Mouse (Mus musculus) frontal cortex, adult 2 months (tissue): ENCODE measurements around the gene Nat8l. TPM values are rescaled to one million over a fixed set of nuclear protein-coding genes. Genes with fewer than 3 reads are reported as not detected.

ENCODE experiments used
- DNase-seq, 2 experiments: peaks; one replicate each; pipeline ENCODE4 v3.0.0; 2022; ENCODE audit warnings: low spot score in 1 of 2; ENCODE audit errors: extremely low spot score in 1 of 2
- polyA plus RNA-seq: library from polyadenylated mRNA; depleted of rRNA; stranded (reverse); fragments of >200 nt; gene quantifications from 2 replicates; pipeline ENCODE4 v1.2.3, GENCODE M21; 2012; rRNA removed

The Nat8l gene
- polyA plus RNA-seq, 1 experiment, result 138 TPM

DNA sequence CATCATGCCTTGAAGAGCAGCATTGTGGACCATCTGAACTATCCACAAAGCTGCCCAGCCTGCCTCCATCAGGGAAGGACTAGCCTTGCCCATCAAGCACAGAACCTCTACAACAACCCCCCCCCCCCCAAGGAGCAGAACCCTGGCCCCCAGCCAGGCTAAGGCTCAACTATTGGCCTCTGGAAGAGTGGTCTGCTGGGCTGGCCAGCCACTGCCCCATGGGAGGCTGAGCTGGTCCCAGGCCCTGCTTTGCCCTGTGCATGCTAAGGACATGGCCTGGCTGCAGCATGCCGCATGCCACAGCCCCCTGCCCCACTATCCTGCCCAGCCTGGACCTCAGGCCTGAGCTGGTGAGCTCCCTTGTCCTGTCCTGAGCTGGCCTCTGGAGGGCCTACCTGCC lies 5.6 kb downstream of the Nat8l start:
- no peak for DNase-seq

DNA sequence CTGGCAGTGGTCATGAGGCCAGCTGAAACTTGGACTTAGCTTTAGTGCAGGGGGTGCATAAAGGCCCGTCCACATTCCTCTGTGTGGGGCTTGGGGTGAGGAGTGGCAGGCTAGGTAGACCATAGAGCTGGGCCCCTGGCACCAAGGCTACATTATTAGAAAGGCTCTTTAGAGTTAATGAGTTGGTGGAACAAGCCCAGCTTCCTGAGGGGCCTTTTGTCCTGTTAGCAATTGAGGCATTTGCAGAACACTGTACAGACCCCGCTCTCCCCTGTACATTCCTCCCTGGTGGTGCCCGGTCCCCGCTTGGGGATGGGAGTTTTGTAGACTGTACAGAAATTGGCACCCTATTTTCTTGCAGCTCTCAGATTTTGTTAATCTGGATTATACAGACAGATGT lies 6.9 kb downstream of the Nat8l start:
- no peak for DNase-seq

DNA sequence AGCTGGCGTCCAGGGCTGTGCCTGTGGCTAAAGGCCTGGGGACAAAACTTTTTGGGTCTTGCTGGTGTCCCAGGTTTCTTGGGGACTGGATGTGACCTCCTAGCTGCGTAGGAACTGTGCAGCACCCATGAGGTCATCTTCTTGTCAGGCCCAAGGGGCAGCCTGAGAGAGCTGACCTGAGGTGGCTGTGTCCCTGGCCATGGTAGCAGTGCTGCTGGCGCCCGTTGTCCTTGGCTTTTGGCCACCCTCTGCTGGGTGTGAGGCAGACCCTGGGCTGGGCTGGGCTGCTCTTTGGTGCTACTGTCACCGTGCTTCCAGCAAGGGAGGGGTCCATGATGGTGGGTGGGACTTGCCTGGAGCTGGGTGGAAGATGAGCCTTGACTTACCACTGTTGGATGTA lies 8.8 kb downstream of the Nat8l start:
- no peak for DNase-seq

DNA sequence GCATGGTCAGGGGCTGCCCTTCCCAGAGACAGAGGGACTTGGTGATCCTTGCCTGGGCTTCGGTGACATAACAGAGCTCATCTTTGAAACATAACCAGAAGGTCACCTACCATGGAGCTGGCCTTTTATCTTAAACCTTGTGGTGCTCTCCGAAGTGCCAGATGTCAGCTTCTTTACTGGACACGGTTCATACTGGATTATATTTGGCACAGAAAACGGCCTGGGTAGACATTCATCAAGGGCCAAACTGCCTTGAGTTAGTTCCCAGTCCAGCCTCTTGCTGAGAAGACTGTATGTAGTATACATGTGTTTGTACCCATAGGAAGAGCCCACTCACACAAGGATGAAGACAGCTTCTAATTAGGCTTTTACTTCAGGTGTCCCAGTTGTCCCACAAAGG lies 11.0 kb downstream of the Nat8l start:
- DNase-seq, result no peak

DNA sequence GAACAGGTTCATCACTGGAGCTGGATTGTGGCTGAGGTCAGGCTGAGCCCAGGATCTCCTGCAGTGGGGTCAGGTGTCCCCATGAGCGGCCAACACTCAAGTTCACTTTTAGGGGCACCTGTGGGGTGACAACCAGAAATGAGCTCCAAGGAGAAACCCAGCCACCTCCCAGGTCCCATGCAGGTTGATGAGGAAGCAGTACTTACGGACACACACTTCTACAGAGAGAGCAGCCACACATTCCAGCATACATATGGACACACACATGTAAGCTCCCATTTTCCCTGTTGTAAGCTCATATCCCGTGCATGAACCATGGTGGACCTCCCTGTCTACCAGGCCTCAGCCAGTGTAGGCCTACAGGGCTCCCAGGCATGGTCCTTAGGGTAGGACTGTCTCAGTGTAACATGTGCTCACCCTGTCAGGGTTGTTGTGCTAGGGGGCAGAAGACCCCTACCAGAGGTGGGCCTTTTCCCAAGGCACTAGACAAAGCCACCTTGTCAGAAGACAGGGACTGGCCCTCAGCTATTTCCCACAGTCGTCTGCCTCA lies 11.7 kb downstream of the Nat8l start:
- DNase-seq, result no peak

DNA sequence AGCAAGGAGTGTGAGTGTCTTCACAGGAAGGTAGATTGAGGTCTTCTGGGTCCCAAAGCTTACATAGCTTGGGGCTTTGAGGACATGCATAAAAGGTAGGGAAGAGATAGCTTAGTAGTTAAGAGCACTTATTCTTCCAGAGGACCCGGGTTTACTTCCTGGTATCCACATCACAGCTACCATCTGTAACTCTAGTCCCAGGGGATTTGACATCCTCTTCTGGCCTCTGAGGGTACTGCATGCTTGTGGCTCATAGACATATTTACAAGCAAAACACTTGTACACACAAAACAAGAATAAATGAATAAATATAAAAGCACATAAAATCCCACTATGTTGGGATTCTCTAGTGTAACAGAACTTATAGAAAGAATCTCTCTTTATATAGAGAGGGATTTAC lies 18.9 kb downstream of the Nat8l start:
- no peak for DNase-seq

DNA sequence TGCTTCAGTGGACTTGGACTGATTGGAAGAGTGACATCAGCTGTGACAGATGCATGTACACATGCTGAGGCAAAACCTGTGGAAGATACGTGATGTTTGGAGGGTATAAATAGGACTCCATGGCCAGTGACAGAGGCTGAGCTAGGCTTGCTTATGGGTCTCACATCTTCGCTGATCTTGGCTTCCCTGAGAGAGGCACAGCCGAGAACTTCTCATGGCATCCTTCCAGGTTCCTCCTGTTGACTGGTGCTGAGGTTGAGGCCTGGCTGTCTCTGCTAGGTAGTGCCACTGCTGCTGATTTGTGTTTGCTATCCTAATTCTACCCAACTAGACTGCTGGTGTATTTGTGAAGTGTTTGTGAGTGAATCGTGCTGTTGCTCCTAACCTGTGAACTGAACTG lies 23.2 kb downstream of the Nat8l start:
- no peak for DNase-seq

DNA sequence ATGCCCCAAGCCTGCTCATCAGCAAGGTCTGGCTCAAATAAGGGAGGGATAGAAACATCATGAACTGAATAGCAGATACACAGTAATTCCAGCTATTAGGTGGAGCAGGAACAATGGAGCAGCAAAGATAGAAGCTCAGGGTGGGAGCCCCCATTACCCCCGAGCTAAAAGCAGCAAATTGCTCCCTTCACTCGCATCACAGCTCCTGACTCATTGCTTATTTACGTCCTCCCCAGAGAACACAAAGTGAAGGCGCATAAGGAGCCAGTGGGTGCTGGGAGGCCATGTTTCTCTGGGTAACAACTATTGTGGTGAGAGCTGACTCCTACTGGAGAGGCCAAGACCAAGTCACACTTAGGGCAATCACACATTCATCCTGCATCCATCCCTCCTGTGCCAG lies 34.3 kb downstream of the Nat8l start:
- no peak for DNase-seq

DNA sequence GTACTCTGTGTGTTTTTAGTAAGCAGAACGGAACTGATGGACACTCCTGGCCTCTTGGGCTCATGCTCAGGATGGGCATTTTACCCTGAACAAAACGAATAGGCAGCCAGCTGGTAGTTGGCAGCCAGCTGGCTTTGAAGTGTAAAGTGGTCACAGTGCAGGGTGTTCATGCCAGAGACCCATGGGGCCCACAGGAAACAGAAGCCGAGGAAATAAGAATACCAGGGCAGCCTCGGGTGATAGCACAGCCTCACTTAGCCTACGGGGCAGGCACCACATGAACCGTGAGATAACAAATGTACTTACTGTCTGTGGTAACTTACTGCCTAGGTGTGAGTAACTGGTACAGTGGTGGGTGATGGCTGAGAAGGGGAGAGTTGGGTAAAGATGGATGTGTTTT lies 35.2 kb downstream of the Nat8l start:
- no peak for DNase-seq

DNA sequence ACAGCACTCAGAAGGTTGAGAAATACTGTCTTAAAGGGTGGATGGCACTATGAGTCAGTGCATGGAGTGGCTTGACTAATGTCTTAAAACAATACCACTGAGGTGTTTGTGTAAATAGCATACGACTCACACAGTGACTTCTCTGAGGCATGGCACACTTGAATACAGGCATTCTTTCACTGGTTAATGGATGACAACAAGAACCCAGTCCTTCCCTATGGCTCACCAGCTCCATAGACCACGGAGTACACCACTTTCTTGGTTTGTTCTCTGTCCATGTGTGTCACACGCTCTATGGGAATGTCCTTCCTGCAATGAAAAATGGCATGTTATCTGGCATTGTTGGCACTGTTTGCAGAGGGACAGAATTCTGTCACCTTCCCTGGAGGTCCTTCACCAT lies 36.7 kb downstream of the Nat8l start:
- DNase-seq, result no peak

Other genes with a start within 250 kb of the Nat8l start
- gene Letm1, start 213.2 kb upstream of the Nat8l start, polyA plus RNA-seq, result 51.1 and 56.2 TPM in 2 replicates
- gene Nsd2, start 175.3 kb upstream of the Nat8l start, polyA plus RNA-seq, result 45.4 and 46.9 TPM in 2 replicates
- gene Nelfa, start 59.6 kb upstream of the Nat8l start, polyA plus RNA-seq, result 29.9 and 33.4 TPM in 2 replicates
- gene Gm1673, start 12.6 kb upstream of the Nat8l start, polyA plus RNA-seq, result 169 and 190 TPM in 2 replicates
- 1.2 TPM in 2 replicates for gene Poln, start 173.5 kb downstream of the Nat8l start, polyA plus RNA-seq
- gene Haus3, start 173.5 kb downstream of the Nat8l start, polyA plus RNA-seq, result 6.5 and 6.7 TPM in 2 replicates
- 101 and 105 TPM in 2 replicates for gene Mxd4, start 191.7 kb downstream of the Nat8l start, polyA plus RNA-seq